Mouse (Mus musculus): Measurements from ENCODE around the gene Syn1.

Gene Syn1

DNA sequence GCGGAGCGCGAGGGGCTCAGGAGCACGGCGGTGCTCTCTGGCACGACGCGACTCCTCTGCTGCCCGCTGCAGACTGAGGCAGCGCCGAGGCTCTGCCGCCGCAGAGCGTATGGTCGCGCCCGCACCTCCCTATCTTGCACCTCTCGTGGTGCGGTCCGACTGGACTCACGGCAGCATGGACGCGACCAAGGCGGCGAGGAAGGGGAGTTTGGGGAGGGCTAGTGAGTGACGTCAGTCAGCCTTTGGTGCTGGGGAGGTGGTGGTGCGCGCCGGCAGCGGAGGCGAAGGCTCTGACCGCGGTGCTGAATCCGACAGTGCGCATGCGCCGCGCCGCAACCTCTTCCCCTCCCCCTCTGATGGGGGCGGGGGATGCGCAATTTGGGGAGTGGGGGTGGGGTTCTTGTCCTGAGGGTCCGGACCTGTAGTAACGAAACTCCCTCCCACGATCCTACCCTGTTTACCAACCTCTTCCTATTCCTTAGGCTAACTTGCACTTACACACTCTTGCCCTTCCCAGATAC lies at the start of gene Syn1:
TSS of gene Syn1 (minus strand) at position 161 of the 521 bp plus-strand sequence.
- peak; percentile 73 for DNase-seq

- DNase-seq = peak; percentile 88
Measured at GRCm38 (mm10) chrX:20961477-20962378, 40.9 kb upstream of the Syn1 start, which contains the start of gene Uxt. Gene Uxt, minus strand, starts transcription at chrX:20962017.

GRCm38 (mm10) chrX:20950191-20950880 lies 29.5 kb upstream of the Syn1 start, which contains the start of gene Elk1:
Gene Elk1, minus strand, starts transcription at chrX:20950608.
- DNase-seq = peak; percentile 82

- peak; percentile 34 for DNase-seq
Measured at GRCm38 (mm10) chrX:20946055-20946454, 25.3 kb upstream of the Syn1 start.

DNA sequence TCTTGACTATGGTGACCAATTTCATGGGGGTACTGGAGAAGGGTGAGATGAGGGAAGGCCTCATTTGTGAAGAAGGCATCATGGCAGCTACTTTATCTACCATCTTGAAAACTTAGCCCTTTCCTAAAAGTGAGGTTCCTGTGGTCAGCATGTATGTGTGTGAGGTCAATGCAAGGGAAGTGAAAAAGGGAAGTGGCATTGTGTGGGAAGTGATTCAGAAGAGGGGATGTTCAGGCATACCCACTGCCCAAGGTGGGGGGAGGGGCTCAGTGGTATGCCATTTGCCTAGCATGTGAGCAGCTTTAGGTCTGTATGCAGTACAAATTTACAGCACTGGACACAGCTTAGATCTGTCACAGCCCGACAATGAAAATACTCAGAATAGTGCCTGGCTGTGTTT lies 11.2 kb upstream of the Syn1 start:
- no peak for DNase-seq

- DNase-seq = no peak
Measured at GRCm38 (mm10) chrX:20931364-20931763, 10.6 kb upstream of the Syn1 start, which contains the start of gene Cfp. Gene Cfp, minus strand, starts transcription at chrX:20931555.

- DNase-seq = no peak
Measured at GRCm38 (mm10) chrX:20929859-20930258, 9.1 kb upstream of the Syn1 start.

GRCm38 (mm10) chrX:20924976-20925375 lies 4.2 kb upstream of the Syn1 start:
- DNase-seq = no peak

GRCm38 (mm10) chrX:20923506-20923905 lies 2.7 kb upstream of the Syn1 start:
- no peak for DNase-seq

DNA sequence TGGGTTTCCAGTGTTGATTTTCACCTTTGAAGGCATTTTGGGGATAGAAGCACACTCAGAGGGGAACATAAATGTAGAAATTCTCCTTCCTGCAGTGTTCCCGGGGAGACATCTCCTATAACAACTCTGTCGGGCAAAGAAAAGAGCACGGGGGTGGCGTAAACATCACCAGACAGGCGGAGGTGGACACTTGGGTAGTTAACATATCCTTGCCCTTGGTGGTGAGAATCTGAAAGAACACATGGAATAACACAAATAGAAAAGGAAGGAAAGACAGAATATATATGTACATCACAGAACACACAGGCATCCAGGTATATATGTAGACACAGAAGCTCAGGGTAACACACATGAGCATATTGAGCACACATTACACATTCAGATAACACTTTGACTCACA lies 562 bp upstream of the Syn1 start:
- DNase-seq = no peak

GRCm38 (mm10) chrX:20920249-20920843 lies 458 bp downstream of the Syn1 start:
- no peak for DNase-seq

- no peak for DNase-seq
Measured at GRCm38 (mm10) chrX:20915075-20915474, 5.7 kb downstream of the Syn1 start.

DNA sequence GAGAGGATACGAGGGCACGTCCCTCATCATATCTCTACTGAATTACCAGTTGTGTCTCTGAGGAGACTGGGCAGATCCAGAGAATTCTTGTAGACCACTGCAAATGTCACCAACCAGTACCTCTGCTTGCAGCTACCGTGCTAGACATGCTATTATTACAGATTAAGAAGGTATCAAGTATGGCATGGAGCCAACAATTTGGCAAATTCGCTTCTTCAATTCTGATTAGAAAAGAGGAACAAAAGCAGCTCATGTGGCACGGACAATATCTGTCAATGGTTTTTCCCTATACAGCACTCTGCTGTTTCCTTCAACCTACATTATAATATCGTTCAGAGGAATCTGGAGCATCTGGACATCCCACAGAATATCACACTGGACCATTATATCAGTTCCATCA lies 7.1 kb downstream of the Syn1 start:
- no peak for DNase-seq

GRCm38 (mm10) chrX:20910074-20910473 lies 10.7 kb downstream of the Syn1 start:
- DNase-seq = no peak

DNA sequence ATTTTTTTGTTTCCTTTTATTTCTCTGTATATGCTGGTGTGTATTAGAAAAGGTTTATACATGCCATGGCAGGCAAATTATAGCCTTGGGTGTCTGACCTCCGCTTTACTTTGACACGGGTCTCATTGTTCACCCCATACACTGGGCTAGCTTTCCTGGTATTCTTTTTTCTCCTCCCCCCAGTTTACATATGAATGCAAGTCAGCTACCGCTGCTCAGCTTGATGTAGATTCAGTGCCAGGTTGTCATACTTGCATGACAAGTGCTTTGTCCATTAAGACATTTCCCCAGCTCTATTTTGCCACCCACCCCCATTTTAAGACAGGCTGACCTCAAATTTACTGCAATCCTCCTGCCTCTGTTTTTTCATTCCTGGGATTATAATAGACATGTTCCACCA lies 45.6 kb downstream of the Syn1 start:
- no peak for DNase-seq

DNA sequence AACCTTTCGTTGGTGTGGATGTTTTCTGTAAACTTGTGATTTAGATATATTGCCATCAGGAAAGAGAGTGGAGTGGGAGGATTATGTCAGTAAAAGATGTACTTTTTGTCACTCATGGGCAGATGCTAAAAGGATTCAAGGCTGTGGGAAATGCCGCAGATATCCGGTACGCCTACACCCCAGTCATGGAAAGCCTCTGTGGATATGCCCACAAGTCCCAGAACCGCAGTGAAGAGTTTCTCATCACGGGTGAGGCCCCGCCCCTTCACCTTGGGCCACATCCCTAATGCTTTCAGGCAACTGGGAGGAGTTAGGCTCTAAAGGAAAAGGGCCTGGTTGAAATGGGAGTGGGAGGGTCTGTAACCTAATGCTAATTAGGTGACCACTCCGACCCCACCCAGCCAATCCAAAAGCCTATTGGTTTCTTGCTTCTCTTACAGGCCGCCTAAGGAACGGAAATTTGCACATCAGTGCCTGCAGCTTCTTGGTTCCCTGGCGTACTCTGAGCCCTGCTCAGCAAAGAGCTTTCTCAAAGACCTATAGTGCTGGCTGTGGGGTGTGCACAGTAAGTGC lies 47.8 kb downstream of the Syn1 start:
- no peak for DNase-seq

DNA sequence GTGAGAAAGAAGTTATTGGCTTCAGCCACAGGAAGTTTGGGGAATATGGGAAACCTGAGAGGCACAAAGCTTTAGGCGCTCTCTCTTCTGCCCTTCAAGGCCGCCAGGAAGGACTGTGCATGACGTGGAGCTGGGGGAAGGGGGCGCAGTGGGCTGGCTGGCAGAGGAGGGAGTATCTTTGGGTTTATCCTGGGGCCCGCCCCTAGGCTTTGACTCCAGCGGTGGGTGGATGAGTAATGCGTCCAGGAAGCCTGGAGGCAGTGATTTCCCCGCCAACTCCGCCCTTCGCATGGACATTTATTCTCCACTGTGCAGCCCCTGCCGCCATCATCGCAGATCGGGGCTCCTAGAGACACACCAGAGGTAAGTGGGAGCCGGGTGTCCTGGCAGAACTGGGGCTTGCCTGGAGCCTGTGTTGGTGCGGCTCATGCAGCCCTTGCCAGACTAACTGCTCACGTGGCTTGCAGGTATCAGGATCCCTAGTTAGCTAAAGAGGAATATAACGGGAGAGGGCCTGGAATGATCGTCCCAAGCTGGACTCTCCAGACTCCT lies 50.8 kb downstream of the Syn1 start, which contains the start of gene Timp1:
TSS of gene Timp1 (plus strand) at position 205 of the 552 bp plus-strand sequence.
- DNase-seq = no peak

DNA sequence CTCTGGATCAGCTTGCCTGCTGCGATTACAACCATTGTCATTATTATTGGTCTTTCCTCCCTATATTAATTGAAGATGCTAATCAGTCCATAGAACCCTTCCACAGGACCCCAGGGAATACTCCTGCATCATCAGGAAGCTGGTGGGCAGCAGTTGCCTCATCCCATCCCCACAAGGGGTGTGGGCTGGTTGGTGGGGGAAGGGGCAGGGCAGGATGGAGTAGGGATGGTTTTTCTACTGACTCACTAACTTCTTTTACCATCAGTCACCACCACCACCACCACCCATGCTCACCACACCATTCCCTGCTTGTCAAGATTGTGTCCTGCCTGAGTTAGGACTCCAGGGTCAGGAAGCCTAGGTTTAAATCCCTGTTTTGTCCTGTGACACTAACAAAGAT lies 51.6 kb downstream of the Syn1 start:
- no peak for DNase-seq

GRCm38 (mm10) chrX:20868091-20868490 lies 52.7 kb downstream of the Syn1 start:
- no peak for DNase-seq

DNA sequence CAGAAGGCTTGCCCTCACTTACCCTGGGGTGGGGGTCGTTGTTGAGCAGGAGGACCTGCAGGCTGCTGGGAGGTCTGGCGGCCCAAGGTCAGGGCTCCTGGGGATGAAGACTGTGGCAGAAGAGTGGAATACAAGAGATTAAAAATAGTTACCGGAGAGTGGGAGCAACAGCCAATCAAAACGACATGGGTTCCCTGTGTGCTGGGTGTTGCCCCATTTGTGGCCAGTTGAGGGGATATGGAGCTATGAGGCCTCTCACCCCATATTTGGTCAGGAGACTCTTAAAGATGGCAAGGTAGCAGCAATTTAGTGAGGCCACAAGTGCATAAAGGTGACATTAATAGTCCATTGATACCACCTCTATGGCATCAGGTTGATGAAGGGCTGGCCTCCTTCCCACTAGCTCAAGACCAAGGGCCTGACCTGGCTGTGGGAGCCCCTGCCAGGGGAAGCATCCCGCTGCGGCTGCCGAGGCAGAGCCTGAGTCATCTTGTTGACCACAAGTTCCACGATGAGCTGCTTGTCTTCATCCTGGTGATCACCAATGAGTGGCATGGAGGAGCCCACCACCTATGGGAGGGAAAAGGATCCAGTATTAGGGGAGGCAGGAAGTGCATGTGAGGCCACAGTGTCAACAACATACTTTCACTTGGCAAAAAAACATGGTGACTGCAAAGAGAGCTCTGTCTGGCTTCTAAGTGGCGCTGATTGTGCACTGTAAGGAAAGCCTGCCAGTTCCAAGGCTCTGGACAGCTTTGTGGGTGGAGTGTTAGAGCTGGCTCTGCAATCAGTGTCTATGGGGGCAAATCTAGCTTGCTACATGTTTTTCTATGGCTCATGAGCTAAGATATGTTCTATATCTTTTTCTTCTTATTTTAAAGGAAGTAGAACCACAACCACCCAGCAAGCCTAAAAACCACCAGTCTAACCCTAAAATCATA lies 57.4 kb downstream of the Syn1 start:
- no peak for DNase-seq

All from thymus, postnatal 14 days (tissue).